Comparison of ENCODE assay signal across 14 mouse cellular contexts in genomic region chr14:100235746-100236145, GRCm38 (mm10). TPM values are rescaled to one million over a fixed set of nuclear protein-coding genes. Genes with fewer than 3 reads are reported as not detected.
DNase-seq lines count a peak whose midpoint lies in the region; ATAC-seq and TF ChIP-seq lines count a peak whose summit lies in the region.
"Had no signal": no experiment of that assay in that cellular context is flagged by ENCODE, and none has a peak within 500 bp of the region (broad histone marks: within the 10 kb centered on the region; RNA-seq: fewer than 3 reads in every experiment).

No protein-coding gene starts in this region.

- H3K27ac ChIP-seq in hindbrain, postnatal 0 days, result no peak overlapping the region
- no peak overlapping the region for H3K27ac ChIP-seq in hindbrain, embryonic 14.5 days
- H3K27ac ChIP-seq in midbrain, embryonic 11.5 days (ENCODE audit: low read depth, low read length), result no peak overlapping the region
- H3K27ac ChIP-seq in midbrain, postnatal 0 days (ENCODE audit: low read depth, low read length), result no peak overlapping the region
- H3K27ac ChIP-seq: limb, embryonic 12.5 days; macrophage had no signal

- no peak overlapping the region for H3K4me2 ChIP-seq in hindbrain, postnatal 0 days (ENCODE audit: low read depth, low read length)
- H3K4me2 ChIP-seq in hindbrain, embryonic 14.5 days (replicated peaks), result no peak overlapping the region
- H3K4me2 ChIP-seq in midbrain, embryonic 11.5 days, result no peak overlapping the region
- no peak overlapping the region for H3K4me2 ChIP-seq in midbrain, postnatal 0 days (ENCODE audit: low read depth, low read length, poor library complexity, severe bottlenecking)
- H3K4me2 ChIP-seq: limb, embryonic 12.5 days had no signal

- peak; percentile 44; the same call in 1 of the 2 replicates for ATAC-seq in frontal cortex, adult (ENCODE audit: low TSS enrichment)
- 0 out of 2 replicates have a peak, but pooled peaks have one; percentile 21 for ATAC-seq in hindbrain, postnatal 0 days
- ATAC-seq in hindbrain, embryonic 14.5 days (ENCODE audit: low FRiP score), result no peak
- no peak for ATAC-seq in midbrain, embryonic 11.5 days (ENCODE audit: low FRiP score)
- ATAC-seq in midbrain, postnatal 0 days (ENCODE audit: low FRiP score), result no peak
- ATAC-seq in neutrophil, adult 5-6 weeks (ENCODE audit: extremely low read depth, insufficient number of reproducible peaks, low FRiP score, poor library complexity, severe bottlenecking), result 0 out of 2 replicates have a peak, but pooled peaks have one; percentile 9

- H3K4me3 ChIP-seq in hindbrain, postnatal 0 days (ENCODE audit: low read length), result no peak overlapping the region
- H3K4me3 ChIP-seq in hindbrain, embryonic 14.5 days (replicated peaks; ENCODE audit: low read length), result no peak overlapping the region
- no peak overlapping the region for H3K4me3 ChIP-seq in midbrain, embryonic 11.5 days (ENCODE audit: low read depth, low read length)
- H3K4me3 ChIP-seq in midbrain, postnatal 0 days (ENCODE audit: low read depth, low read length), result no peak overlapping the region
- H3K4me3 ChIP-seq: limb, embryonic 12.5 days had no signal

- H3K36me3 ChIP-seq in hindbrain, postnatal 0 days (ENCODE audit: insufficient read depth, low read length), result no peaks in the 10 kb centered on the region
- H3K36me3 ChIP-seq in hindbrain, embryonic 14.5 days (replicated peaks; ENCODE audit: control insufficient read depth, insufficient read depth), result no peaks in the 10 kb centered on the region
- no peaks in the 10 kb centered on the region for H3K36me3 ChIP-seq in midbrain, embryonic 11.5 days (ENCODE audit: control insufficient read depth, insufficient read depth, low read length)
- H3K36me3 ChIP-seq in midbrain, postnatal 0 days (ENCODE audit: insufficient read depth, low read length), result no peaks in the 10 kb centered on the region
- H3K36me3 ChIP-seq: G1E had no signal

- H3K27me3 ChIP-seq in hindbrain, postnatal 0 days (ENCODE audit: insufficient read depth, low read length), result no peaks in the 10 kb centered on the region
- no peaks in the 10 kb centered on the region for H3K27me3 ChIP-seq in hindbrain, embryonic 14.5 days (ENCODE audit: control insufficient read depth, insufficient read depth, low read length)
- H3K27me3 ChIP-seq in midbrain, embryonic 11.5 days (ENCODE audit: control insufficient read depth, insufficient read depth, low read length), result no peaks in the 10 kb centered on the region
- no peaks in the 10 kb centered on the region for H3K27me3 ChIP-seq in midbrain, postnatal 0 days (ENCODE audit: insufficient read depth, low read length)
- H3K27me3 ChIP-seq: limb, embryonic 12.5 days had no signal

- no peak overlapping the region for H3K9ac ChIP-seq in hindbrain, postnatal 0 days (replicated peaks; ENCODE audit: low read length)
- no peak overlapping the region for H3K9ac ChIP-seq in hindbrain, embryonic 14.5 days
- no peak overlapping the region for H3K9ac ChIP-seq in midbrain, embryonic 11.5 days (ENCODE audit: low read length)
- H3K9ac ChIP-seq in midbrain, postnatal 0 days (replicated peaks; ENCODE audit: low read length, poor library complexity, severe bottlenecking), result no peak overlapping the region
- H3K9ac ChIP-seq: limb, embryonic 12.5 days had no signal

- H3K9me3 ChIP-seq in hindbrain, postnatal 0 days (ENCODE audit: low read length), result no peaks in the 10 kb centered on the region
- H3K9me3 ChIP-seq in hindbrain, embryonic 14.5 days (ENCODE audit: control insufficient read depth, low read length), result no peaks in the 10 kb centered on the region
- H3K9me3 ChIP-seq in midbrain, embryonic 11.5 days (ENCODE audit: control insufficient read depth, low read length), result no peaks in the 10 kb centered on the region
- no peaks in the 10 kb centered on the region for H3K9me3 ChIP-seq in midbrain, postnatal 0 days (ENCODE audit: low read length)
- H3K9me3 ChIP-seq: limb, embryonic 12.5 days had no signal

- no peak for DNase-seq in frontal cortex, postnatal 36 days (ENCODE audit: low spot score in 2 of 2)
- DNase-seq in hindbrain, postnatal 0 days (ENCODE audit: low spot score), result no peak
- no peak for DNase-seq in hindbrain, embryonic 14.5 days (ENCODE audit: low spot score)
- DNase-seq in midbrain, embryonic 11.5 days (ENCODE audit: low spot score, missing footprints), result peak; percentile 70
- DNase-seq in midbrain, postnatal 0 days (ENCODE audit: low spot score), result no peak
- DNase-seq: adrenal gland, adult 8-10 months; cerebellum, adult 9-11 months; gastrocnemius, postnatal 25 days; kidney, adult 11 months had no signal

- TF ChIP-seq CTCF in hindbrain, postnatal 0 days (IDR thresholded peaks at IDR 0.05; ENCODE audit: low read depth), result no peak
- TF ChIP-seq CTCF in midbrain, postnatal 0 days (IDR thresholded peaks at IDR 0.05), result no peak

- no peaks in the 10 kb centered on the region for H3K4me1 ChIP-seq in hindbrain, postnatal 0 days (ENCODE audit: insufficient read depth, low read length)
- no peaks in the 10 kb centered on the region for H3K4me1 ChIP-seq in hindbrain, embryonic 14.5 days (replicated peaks; ENCODE audit: control insufficient read depth, insufficient read depth, low read length)
- H3K4me1 ChIP-seq in midbrain, embryonic 11.5 days (ENCODE audit: control insufficient read depth, insufficient read depth, low read length), result no peaks in the 10 kb centered on the region
- H3K4me1 ChIP-seq in midbrain, postnatal 0 days (ENCODE audit: insufficient read depth, low read length), result no peaks in the 10 kb centered on the region

- whole genome bisulfite sequencing in hindbrain, postnatal 0 days, result 38% methylated on average over 3 of the region's 3 CpGs
- 56% methylated on average over 3 of the region's 3 CpGs for WGBS in hindbrain, embryonic 14.5 days
- WGBS in midbrain, embryonic 11.5 days, result 40% methylated on average over 3 of the region's 3 CpGs
- 42% methylated on average over 3 of the region's 3 CpGs for WGBS in midbrain, postnatal 0 days

RNA-seq across cellular contexts. Expression of gene Klf12, which starts 48.7 kb away (rescaled TPM):
- total RNA-seq in hindbrain, postnatal 0 days (2014; rRNA removed), result 43.2 TPM in 2 replicates
- 19.5 and 21.1 TPM in 2 replicates for polyA plus RNA-seq in hindbrain, postnatal 0 days (2015; fragmentation: Nextera tagmentation; extraction: Ambion mirVana)
- 36.7 and 46.0 TPM in 2 replicates for polyA plus RNA-seq in hindbrain, embryonic 14.5 days (2014; fragmentation: Nextera tagmentation; extraction: Ambion mirVana)
- polyA plus RNA-seq in midbrain, embryonic 11.5 days (2014; fragmentation: Nextera tagmentation; extraction: Ambion mirVana), result 27.7 and 35.8 TPM in 2 replicates
- 53.6 and 61.1 TPM in 2 replicates for total RNA-seq in midbrain, postnatal 0 days (2014; rRNA removed)
- polyA plus RNA-seq in midbrain, postnatal 0 days (2015; fragmentation: Nextera tagmentation; extraction: Ambion mirVana), result 23.0 and 26.7 TPM in 2 replicates
- total RNA-seq in neutrophil, adult 5-6 weeks (2017), result 3.5 and 4.2 TPM in 2 replicates
- polyA plus RNA-seq: G1E, macrophage had no signal

Comparison
In these comparisons a context has a peak if more than half of its experiments do, and no peak if none do; other contexts are left out.
1. ATAC-seq: peak in frontal cortex, adult (single experiment), hindbrain, postnatal 0 days (single experiment) and neutrophil, adult 5-6 weeks (single experiment); none in hindbrain, embryonic 14.5 days (single experiment), midbrain, embryonic 11.5 days (single experiment) and midbrain, postnatal 0 days (single experiment).